Mouse (Mus musculus) liver (tissue): ENCODE data around the gene Plod3.
"Not testable (repeated sequence)": the region's sequence is repeated elsewhere in the genome, so short reads cannot be mapped to it uniquely, and the experiment has no call there.

ENCODE experiments used
- DNase-seq: peaks from one replicate; pipeline ENCODE4 v3.0.0-alpha.2; 2020; ENCODE audit warnings: mixed read lengths

Gene Plod3

DNA sequence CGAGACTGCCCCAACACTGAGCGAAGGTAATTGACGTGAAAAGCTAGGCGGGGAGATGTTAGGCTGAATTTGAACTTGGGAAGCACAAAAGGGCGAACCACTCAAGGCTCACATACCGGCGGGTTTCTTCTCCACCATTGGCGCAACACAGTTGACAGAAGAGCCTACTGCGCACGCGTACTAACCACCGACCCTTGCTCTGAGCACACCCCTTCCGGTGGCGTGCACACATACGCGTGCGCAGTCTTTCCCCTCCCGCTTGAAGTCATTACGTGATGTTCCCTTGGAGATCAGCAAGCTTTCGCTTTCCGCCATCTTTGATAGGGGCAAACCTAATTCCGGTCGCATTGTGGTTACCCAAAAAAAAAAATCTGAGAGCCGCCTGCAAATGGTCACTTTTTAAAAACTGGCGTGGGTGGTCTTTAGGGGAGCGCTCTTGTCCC is at the start of gene Plod3:
Plod3 (plus strand) TSS at position 325 of the 443 bp plus-strand sequence.
- peak; percentile 98 for DNase-seq

DNA sequence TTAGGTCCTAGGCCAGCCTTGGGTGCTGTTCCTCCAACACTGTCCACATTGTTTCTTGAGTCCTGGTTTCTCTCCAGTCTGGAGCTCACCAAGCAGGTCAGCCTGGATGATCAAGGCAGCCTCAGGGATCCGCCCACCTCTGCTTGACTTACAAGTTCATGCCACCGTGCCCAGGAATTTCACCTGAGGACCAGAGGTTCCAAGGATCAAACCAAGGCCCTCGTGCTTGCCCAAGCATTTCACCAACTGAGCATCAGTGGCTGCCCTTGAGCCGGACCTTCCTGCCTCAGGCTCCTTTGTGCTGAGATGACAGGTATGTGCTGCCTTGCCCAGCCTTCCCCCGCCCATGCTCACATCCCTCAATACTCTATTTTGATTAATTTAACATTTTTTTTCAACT is 49.2 kb upstream of the Plod3 start:
- no peak for DNase-seq

DNA sequence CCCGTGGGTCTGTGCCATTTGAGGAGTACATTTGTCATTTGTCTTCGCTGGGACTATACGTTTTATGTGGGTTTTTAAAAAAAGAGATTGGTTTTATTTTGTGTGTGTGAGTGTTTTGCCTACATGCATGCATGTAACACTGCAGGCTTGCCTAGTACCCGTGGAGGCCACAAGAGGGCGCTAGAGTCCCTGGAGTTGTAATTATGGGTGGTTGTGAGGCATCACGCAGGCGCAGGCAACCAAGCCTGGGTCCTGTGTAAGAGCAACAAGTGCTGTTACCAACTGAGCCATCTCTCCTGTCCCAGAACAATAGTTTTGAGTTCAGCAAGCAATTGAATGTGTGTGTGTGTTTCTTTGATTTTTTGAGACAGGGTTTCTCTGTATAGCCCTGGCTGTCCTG is 47.5 kb upstream of the Plod3 start:
- DNase-seq = peak; percentile 44

DNA sequence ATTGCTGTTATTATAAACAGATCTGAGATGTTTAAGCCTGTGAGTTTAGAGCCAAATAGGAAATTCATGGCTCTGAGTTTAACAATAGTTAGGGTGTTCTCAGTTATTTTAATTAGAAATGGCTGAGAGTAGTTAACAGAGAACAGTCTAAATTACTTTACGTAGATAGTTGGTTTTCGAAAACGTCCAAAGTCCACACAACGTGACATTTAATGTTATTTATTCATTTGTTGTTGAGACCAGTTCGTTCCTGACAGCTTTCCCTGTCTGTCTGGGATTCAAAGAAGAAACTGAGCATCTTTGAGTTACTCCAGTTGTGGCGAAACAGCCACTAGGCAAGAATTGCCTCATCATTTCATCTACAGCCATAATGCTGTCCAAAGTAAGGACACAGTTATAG is 46.8 kb upstream of the Plod3 start:
- DNase-seq = not testable (repeated sequence)

DNA sequence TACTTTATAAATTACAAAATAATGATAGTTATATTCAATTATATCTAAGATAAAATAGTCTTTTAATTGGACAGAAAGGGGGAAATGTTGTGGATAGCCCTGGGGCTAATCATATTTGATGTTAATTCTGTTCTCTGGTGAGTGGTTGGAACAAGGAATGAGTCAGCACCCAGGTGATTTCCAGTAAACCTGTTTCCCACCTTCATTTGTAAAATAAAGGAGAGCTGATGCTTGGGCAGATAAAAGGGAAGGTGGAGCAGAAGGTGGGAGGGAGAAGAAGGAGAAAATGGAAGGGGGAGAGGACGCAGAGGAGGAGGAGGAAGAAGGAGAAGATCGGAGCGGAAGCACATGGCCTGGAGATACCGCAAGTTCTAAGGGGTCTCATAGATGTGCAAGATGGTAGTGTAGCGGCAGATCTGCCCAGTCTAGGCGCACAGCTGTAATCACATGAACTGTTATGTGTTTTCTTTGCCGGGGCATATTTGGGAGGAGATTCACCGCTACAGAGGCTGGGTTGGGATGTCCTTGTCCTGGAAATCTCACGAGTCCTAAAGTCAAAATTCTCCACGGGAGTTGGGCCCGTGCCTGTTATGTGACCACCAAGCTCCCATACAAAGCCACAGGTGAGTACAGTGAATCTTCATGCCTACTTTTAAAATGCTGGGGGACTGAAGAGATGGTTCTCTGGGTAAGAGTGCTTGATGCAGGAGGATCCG is 45.8 kb upstream of the Plod3 start:
- DNase-seq = no peak

DNA sequence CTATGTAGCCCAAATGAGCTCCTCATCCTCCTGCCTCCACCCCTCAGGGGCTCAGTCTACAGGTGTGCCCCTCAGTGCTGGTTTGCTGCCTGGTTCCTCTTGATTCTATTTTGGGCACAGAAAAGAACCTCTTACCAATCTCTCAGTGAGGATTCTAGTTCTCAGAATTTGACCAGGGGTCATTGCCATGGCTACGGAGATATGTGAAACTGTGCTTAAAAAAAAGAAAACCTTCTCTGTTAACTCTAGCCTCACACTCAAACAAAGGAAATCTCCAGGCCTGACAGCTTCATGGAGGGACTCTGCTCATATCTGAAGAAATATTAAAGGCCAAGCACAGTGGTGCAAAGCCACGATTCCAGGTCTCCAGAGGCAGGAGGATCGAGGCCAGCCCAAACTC is 44.0 kb upstream of the Plod3 start:
- no peak for DNase-seq

DNA sequence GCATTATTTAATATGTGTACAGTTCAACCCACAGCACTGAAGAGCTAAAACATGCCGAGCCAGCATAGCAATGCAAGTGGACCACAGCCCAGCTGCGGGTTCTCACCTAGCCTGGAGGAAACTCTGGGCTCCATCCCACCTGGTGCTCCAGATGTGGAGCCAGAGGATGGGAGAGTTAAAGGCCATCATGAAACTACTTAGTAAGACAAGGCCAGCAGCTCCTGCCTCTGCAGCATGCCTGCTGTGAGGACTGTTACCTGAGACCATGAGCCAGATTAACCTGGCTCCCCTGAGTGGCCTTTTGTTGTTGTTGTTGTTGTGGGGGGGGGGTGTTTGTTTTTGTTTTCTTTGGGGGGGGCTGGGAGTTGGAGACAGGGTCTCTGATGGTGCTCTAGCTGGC is 43.4 kb upstream of the Plod3 start:
- DNase-seq = no peak

DNA sequence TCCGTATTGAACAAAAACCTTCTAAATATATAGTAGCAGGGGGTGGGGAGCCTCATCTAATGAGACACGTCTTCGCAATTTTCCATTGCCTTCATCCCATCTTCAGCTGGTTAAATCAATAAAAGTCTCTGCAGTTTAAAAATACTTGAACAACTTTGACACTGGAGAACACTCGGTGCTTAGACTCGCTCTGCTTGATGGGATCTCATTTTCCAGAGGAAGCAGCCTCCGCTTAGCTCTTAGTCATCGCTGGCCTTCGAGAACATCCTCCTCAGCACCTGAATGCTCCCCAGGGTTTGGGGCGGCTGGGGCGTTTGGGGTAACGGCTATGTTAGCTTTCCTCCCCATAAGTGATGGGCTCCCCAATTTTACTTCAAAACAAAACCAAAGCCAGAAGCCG is 41.7 kb upstream of the Plod3 start:
- no peak for DNase-seq

DNA sequence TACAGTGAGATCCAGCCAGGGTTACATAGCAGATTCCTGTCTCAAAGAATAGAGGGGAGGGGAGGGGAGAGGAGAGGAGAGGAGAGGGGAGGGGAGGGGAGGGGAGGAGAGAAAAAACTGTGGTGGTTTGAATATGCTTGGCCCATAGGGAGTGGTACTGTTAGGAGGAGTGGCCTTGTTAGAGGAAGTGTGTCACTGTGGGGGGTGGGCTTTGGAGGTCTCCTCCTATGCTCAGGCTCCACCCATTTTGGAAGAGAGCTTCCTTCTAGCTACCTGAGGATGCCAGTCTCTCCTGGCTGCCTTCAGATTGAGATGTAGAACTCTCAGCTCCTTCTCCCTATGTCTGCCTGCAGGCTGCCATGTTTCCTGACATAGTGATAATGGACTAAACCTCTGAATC is 38.9 kb upstream of the Plod3 start:
- DNase-seq = no peak

DNA sequence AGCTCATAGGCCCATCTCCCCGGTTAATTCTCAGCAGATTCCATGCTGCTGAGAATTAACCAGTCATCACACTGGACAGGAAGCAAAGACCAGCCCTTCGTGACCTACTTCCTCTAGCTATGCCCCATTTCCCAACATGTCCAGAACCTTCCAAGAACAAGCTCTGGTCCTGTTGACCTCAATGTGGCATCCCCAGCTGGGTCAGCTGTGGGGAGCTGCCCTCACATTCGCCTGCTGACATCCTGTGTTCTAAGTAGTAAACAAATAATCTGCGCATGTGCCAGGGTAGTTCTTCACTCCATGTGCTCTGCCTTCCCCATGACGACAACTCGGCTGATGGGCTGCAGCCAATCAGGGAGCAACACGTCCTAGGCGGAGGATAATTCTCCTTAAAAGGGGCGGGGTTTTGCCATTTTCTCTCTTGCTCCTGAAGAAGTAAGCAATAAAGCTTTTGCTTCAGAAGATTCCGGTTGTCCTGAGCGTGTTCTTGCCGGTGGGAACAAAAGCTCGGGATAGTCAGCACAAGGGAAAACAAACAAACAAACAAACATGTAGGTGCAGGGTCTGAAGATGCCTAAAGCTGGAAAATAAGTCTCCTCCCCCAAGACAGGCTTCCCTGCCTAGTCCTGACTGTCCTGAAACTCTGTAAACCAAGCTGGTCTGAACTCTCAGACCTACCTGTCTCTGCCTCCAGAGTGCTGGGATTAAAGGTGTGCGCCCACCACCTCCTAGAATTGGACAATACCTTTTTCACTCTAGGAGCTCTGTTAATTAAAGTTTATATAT is 37.1 kb upstream of the Plod3 start:
- DNase-seq = not testable (repeated sequence)

DNA sequence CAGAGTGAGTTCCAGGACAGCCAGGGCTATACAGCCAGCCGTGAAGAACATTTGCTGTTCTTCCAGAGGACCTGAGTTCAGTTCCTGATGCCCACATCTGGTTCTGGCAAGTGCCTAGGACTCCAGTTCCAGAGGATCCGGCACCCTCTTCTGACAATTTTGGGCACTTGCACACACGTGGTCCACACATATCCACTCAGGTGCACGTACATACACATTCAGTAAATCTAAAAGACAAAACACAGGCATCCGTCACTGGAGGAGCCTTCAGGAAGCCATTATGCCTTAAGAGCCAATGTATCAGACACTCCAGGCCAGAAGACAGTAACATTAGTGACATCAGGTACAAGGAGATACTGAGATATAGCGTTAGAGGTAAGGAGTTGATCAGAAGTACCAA is 36.3 kb upstream of the Plod3 start:
- no peak for DNase-seq

DNA sequence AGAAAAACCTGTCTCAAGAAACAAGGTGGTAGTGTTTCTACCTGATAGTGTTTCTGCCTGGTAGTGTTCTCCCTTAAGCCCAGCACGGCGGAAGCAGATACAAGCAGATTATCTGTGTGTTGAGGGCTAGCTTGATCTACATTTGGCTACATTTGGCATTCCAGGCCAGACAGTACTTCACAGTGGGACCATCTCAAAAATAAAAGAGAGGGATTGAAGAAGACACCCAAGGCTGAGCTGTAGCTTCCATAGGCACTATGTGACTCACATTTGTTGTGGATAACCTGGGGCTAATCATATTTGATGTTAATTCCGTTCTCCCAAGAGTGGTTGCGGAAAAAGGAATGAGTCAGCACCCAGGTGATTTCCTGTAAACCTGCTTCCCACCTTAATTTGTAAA is 34.7 kb upstream of the Plod3 start:
- DNase-seq = no peak

DNA sequence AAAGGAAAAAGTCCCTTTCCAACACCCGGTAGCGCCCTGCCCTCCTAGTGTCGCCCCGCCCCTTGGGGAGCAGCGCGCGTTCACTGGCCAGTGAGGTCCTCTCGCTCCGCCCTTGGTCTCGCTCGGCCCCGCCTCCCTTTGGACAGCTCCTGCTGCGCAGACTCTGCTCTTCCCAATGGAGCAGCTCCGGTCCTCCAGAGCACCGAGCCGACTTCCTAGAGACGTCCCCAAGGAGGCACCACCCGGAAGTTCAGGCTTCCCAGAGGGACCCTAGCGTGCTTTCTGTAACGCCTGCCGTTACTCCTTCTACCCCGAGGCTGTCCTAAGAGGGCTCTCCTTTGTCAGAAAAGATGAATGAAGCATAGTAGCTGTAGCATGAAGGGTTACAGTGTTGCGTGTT is 33.8 kb upstream of the Plod3 start, which contains the start of gene Fis1:
Fis1 (plus strand) TSS at position 261 of the 400 bp plus-strand sequence.
- DNase-seq = peak; percentile 97

DNA sequence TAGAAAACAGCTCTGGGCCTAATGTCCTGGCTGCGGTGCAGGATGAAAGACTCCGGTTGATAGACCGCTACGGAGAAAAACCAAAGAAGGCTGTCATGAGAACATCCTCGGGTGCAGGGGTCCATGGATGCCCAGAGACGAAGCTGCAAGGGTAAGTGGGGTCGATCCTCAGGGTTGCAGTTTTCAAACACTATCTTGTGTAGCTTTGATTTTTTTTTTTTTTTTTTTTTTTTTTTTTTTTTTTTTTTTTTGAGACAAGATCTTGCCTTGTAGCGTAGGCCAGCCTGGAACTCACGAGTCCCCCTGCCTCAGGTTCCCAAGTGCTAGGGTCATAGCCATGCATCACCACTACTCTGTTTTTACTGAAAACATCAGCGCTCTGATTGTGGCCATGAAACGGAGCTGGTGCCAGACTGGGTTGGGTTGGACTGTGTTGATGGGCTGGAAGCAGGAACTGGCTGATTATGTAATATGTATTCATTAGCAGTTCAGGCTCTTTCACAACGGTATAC is 33.3 kb upstream of the Plod3 start:
- no peak for DNase-seq

DNA sequence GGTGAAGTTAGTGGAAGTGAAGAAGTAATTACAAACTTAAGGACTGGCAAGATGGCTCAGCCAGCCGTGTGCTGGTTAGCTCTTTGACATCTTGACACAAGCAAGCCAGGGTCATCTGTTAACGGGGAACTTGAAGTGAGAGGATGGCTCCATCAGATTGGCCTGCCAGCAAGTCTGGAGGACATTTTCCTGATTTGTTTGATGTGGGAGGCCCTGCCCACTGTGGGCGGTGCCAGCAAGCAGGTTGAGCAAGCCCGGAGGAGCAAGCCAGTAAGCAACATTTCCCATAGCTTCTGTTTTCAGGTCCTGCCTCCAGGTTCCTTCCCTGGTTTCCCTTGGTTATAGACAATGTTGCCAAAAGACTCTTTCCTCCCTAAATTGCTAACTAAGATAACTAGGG is 31.2 kb upstream of the Plod3 start:
- no peak for DNase-seq

DNA sequence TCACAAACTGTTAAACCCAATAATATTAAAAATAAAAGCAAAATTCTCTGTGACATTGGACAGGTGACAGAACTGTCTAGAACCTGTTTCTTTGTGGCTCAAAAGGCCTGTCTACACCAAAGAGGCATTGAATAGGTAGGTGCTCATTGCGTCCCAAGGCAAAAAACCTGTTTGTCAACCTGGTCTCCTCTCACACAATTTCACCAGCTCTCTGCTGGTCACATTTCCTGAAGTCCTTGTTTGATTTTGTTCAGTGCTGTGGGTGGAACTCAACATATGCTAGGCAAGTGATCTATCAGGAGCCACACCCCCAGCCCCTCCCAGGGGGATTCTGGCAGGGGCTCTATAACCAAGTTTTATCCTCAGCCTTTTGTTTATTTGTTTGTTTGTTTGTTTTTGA is 29.6 kb upstream of the Plod3 start:
- DNase-seq = no peak

DNA sequence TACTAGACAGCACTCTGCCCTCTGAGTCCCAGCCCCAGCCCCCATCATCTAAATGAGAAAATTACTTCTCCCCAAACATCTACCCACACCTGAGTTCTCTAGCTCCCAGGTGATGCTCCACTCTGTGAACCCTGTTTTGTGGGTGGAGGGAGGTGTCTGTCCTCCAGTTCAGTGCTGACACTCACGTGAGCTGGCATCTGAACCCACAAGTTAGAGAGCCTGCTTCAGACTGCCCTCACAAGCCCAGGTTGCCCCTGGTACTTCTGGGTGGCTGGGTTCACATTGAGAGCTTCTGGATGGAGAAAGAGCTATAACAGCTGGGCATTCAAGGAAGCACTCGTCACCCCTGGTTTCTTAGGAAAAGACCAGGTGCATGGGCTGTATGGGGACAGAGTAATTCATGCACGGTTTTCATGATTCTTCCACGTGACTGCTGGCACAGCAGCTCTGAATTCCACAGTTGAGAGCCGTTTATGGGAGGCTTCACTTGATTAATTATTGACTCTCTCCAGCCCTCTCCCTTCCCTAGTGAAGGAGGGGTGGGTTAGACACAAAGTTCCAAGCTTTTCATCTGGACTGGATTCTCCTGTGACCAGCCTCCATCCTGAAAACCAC is 27.7 kb upstream of the Plod3 start:
- no peak for DNase-seq

DNA sequence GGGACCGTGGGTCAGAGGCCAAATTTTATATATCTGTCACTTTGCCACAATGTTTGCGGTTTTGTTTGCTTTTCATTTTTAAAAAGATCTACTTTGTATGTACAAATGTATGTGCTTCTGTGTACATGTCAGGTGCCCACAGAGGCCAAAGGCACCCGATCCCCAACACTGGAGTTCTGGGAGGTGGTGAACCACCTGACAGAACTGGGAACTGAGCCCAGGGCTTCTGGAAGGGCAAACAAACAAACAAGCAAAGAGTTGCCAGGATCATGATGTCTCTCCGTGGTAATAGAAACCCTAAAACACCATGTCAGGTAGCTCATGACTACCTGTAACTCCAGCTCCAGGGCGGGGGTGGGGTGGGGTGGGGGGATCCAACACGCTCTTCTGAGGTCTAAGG is 26.8 kb upstream of the Plod3 start:
- no peak for DNase-seq

DNA sequence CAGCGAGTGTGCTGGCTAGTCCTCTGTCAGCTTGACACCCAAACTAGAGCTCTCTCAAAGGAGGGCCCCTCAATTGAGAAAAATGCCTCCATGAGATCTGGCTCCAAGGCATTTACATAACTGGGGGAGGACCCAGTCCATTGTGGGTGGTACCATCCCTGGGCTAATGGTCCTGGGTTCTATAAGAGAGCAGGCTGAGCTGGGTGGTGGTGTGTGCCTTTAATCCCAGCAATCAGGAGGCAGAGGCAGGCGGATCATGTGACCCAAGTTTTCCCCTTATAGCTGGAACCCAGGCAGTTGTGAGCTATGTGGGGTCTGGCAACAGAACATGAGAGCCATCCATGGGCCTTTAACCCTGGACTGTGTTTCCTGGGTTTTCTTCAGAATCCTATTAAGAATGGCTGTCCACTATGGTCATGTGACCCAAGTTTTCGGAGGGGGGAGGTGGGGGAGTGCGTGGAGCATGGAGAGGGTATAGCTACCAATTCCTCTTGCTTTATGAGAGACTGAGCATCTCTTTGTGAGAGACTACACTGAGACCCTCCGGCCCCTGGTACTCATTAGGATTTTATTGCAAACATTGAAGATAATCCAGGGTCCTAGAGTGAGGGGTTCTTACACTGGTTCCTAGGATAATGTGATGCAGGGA is 25.4 kb upstream of the Plod3 start:
- DNase-seq = no peak

DNA sequence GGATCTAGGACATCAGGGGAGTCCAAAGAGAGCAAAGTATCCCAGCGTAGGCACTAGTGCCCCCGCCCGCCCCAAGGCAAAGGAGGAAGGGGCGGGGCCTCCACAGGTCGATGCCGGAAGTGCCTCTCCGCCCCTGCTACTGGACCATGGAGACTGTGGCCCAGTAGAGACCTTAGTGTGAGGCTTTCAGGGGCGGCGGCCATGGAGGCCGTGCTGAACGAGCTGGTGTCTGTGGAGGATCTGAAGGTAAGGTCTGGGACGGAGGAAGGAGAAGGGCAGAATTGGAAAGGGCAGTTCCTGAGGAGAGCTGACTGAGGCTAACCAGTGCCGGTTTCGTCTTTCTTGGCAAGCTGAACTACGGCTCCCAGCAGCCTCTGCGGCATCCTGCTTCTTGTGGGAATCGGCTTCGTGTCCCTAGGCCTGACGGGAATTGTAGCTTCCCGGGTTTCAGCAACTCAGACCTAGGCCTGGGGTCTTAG is 24.8 kb upstream of the Plod3 start:
- peak; percentile 91 for DNase-seq

DNA sequence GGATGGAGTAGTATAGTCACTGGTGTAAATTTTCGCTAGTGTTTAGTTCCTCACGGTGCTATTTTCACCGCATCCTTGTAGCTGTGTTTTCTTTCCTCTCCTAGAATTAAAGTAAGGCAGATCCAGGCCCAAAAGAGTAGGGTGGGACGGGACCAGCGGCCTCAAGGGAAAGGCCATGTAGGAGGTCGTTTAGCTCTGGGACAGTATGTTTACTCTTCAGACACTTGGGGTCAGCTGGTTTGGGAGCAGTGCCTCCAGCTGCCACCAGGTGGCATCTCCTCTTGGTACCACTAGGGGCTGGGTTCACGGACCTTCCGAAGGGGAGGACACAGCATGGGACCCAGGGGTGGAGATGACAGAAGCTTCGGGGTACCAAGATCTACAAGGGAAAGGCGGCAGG is 24.3 kb upstream of the Plod3 start:
- DNase-seq = peak; percentile 90

DNA sequence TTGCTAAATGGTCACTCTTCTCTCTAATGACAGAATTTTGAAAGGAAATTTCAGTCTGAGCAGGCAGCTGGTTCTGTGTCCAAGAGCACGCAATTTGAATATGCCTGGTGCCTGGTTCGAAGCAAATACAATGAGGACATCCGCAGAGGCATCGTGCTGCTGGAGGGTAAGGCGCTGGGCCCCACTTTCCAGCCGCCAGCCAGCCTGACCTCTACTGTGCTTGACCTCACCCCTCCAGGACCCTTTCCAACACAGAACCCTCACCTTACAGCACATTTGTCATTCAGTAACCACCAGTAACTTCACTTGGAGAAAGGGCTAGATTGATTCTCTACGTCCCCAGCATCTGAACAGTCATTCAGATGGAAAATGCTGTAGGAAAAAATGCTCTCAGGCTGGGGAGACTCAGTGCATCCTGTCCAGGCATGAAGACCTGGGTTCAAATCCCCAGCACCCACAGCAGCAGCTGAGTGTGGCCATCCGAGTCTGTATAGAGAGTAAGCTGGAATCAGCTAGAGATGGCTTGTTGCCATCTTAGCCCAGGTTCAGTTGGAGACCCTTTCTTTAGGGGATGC is 23.8 kb upstream of the Plod3 start:
- DNase-seq = no peak

DNA sequence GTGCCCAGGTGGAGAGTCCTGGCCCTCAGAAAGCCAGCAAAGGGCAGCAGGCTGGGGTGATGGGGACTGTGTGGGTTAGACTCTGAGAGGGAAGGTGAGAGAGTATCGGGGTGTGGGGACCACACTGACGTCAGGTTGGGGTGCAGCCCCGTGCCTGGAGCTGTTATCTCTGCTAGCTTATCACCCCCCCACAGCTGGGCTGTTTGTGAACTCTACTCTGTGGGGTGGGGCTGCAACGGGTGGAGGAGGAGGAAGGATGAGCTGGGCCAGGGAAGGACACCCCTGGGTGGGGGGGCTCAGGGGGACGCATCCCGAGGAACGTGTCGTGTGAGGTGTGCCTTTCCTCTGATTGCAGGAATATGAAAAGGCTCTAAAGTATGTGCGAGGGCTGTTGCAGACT is 21.6 kb upstream of the Plod3 start:
- peak; percentile 91 for DNase-seq
